Comparison of ENCODE assay signal across 8 mouse cellular contexts in the genomic region with DNA sequence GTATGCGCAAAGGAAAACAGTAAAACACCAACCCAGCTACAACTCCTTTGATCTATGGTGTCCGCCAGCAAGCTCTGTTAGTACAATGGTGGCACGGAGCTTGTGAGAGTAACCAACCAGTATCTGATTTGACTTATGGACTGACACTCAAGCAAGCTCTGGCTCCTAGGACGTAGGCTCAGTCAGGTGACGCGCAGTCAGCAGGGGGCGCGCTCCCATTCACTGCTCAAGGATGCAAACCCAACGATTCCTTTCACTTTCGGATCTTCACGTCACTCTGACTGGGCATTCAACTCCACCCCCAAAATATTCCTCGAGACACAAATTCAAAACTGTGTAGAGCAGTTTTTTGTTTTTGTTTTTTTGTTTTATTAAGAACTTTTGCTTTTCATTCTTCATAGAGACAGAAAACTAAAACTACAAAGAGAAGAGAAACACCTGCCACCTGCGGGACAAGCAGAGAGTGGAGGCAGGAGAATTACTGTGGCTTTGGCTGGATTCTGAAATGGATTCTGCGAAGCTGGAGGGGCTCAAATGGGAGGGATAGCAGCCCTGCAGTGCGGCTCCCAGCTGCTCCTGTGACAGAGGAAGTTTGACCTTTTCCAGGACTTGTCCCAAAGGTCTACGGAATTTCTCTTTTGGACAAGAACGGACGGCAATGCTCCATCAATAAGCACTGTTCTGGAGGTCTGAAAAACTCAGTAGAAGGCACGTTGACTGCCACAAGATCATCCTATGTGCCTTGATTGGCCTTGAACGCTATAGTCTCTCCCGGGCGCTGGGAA. TPM values are rescaled to one million over a fixed set of nuclear protein-coding genes. Genes with fewer than 3 reads are reported as not detected.
DNase-seq lines count a peak whose midpoint lies in the region; ATAC-seq and TF ChIP-seq lines count a peak whose summit lies in the region.

No protein-coding gene starts in this region.

- TF ChIP-seq CTCF in Patski (IDR thresholded peaks at IDR 0.05) = peak; percentile 56
- TF ChIP-seq CTCF in lung, postnatal 0 days (IDR thresholded peaks at IDR 0.05) = peak; percentile 92

- no peaks in the 10 kb centered on the region for H3K36me3 ChIP-seq in hindbrain, embryonic 11.5 days (ENCODE audit: control insufficient read depth, insufficient read depth, low read length)
- no peaks in the 10 kb centered on the region for H3K36me3 ChIP-seq in lung, postnatal 0 days (ENCODE audit: insufficient read depth, low read length)

- H3K4me2 ChIP-seq in hindbrain, embryonic 11.5 days (replicated peaks; ENCODE audit: low read depth, low read length) = peak overlapping the region; percentile 26; the same call in 1 of the 2 replicates
- peak overlapping the region; percentile 63 for H3K4me2 ChIP-seq in lung, postnatal 0 days (replicated peaks; ENCODE audit: low read depth, low read length)

- POLR2A ChIA-PET in Patski (lab: Charles Lee) = no interaction called here

- peak; percentile 7 for DNase-seq in Patski (ENCODE audit: low read depth, low spot score)
- DNase-seq in cerebellum, adult 9-11 months = peak; percentile 46
- DNase-seq in frontal cortex, adult 2 months (ENCODE audit: extremely low spot score in 1 of 2, low spot score in 1 of 2) = peak; percentile 28 to 74
- DNase-seq in hindbrain, embryonic 11.5 days (ENCODE audit: low spot score) = peak; percentile 84
- peak; percentile 49 for DNase-seq in layer of hippocampus, adult 9-11 months
- DNase-seq in lung, postnatal 0 days (ENCODE audit: low spot score) = peak; percentile 95
- DNase-seq in ovary, postnatal 10 days (ENCODE audit: low spot score) = peak; percentile 25
- DNase-seq in thymus, postnatal 0 days (ENCODE audit: low spot score) = peak; percentile 87

- H3K9ac ChIP-seq in hindbrain, embryonic 11.5 days (ENCODE audit: low read depth, low read length) = no peak overlapping the region
- peak overlapping the region; percentile 45 for H3K9ac ChIP-seq in lung, postnatal 0 days (replicated peaks; ENCODE audit: low read depth)

- H3K27ac ChIP-seq in hindbrain, embryonic 11.5 days (ENCODE audit: low read depth, low read length) = no peak overlapping the region
- no peak overlapping the region for H3K27ac ChIP-seq in lung, postnatal 0 days (ENCODE audit: low read length)

- CTCF ChIA-PET in Patski (lab: Charles Lee) = interaction anchor here (0.7 to 1.0 kb wide), 2 partner anchors 23 to 1182 kb away, joined by 3 to 4 read pairs; no protein-coding TSS in a partner anchor

- no peaks in the 10 kb centered on the region for H3K4me1 ChIP-seq in hindbrain, embryonic 11.5 days (replicated peaks; ENCODE audit: control insufficient read depth, insufficient read depth, low read length)
- H3K4me1 ChIP-seq in lung, postnatal 0 days (ENCODE audit: insufficient read depth, low read depth, low read length) = no peaks in the 10 kb centered on the region; the same call in 1 of the 2 replicates

- in situ Hi-C loops in Patski (cut with MboI; ENCODE audit: low pct_unique_long_range_greater_than_20kb) = loop anchor here (10.0 kb wide), 1 partner anchor 84 kb away; a partner anchor contains a TSS

- WGBS in hindbrain, embryonic 11.5 days = 35% methylated on average over 22 of the region's 22 CpGs
- WGBS in lung, postnatal 0 days = 24% methylated on average over 22 of the region's 22 CpGs

- no peak for TF ChIP-seq EP300 in lung, postnatal 0 days (IDR thresholded peaks at IDR 0.05)

- H3K9me3 ChIP-seq in hindbrain, embryonic 11.5 days (ENCODE audit: control insufficient read depth, low read length) = no peaks in the 10 kb centered on the region
- no peaks in the 10 kb centered on the region for H3K9me3 ChIP-seq in lung, postnatal 0 days (ENCODE audit: low read length)

- peak; percentile 90 for ATAC-seq in Patski
- peak; percentile 72; the same call in 1 of the 2 replicates for ATAC-seq in hindbrain, embryonic 11.5 days (ENCODE audit: low FRiP score)
- ATAC-seq in lung, postnatal 0 days = peak; percentile 93

- H3K27me3 ChIP-seq in Patski = no peaks in the 10 kb centered on the region
- H3K27me3 ChIP-seq in hindbrain, embryonic 11.5 days (ENCODE audit: control insufficient read depth, insufficient read depth, low read length) = no peaks in the 10 kb centered on the region
- no peaks in the 10 kb centered on the region for H3K27me3 ChIP-seq in lung, postnatal 0 days (replicated peaks; ENCODE audit: insufficient read depth, low read length)

- H3K4me3 ChIP-seq in hindbrain, embryonic 11.5 days (ENCODE audit: low read depth, low read length) = no peak overlapping the region
- peak overlapping the region; percentile 45 for H3K4me3 ChIP-seq in lung, postnatal 0 days (ENCODE audit: low read depth, low read length)

RNA-seq across cellular contexts. Expression of a gene that starts 7.7 kb away (rescaled TPM):
- polyA plus RNA-seq in Patski (2021) = not detected
- not detected in 2 replicates for polyA plus RNA-seq in frontal cortex, adult 2 months (2012; rRNA removed)
- polyA plus RNA-seq in hindbrain, embryonic 11.5 days (2014; fragmentation: Nextera tagmentation; extraction: Ambion mirVana) = not detected in 2 replicates
- not detected in 2 replicates for polyA plus RNA-seq in lung, postnatal 0 days (2015; fragmentation: Nextera tagmentation; extraction: Ambion mirVana)
- not detected in 2 replicates for polyA plus RNA-seq in thymus, postnatal 0 days (2015; fragmentation: Nextera tagmentation; extraction: Ambion mirVana)

RNA-seq across cellular contexts. Expression of a gene that starts 21.2 kb away (rescaled TPM):
- polyA plus RNA-seq in Patski (2021) = not detected
- not detected in 2 replicates for polyA plus RNA-seq in frontal cortex, adult 2 months (2012; rRNA removed)
- not detected in 2 replicates for polyA plus RNA-seq in hindbrain, embryonic 11.5 days (2014; fragmentation: Nextera tagmentation; extraction: Ambion mirVana)
- not detected in 2 replicates for polyA plus RNA-seq in lung, postnatal 0 days (2015; fragmentation: Nextera tagmentation; extraction: Ambion mirVana)
- not detected in 2 replicates for polyA plus RNA-seq in thymus, postnatal 0 days (2015; fragmentation: Nextera tagmentation; extraction: Ambion mirVana)

RNA-seq across cellular contexts. Expression of a gene that starts 27.8 kb away (rescaled TPM):
- not detected for polyA plus RNA-seq in Patski (2021)
- not detected in 2 replicates for polyA plus RNA-seq in frontal cortex, adult 2 months (2012; rRNA removed)
- polyA plus RNA-seq in hindbrain, embryonic 11.5 days (2014; fragmentation: Nextera tagmentation; extraction: Ambion mirVana) = not detected in 2 replicates
- polyA plus RNA-seq in lung, postnatal 0 days (2015; fragmentation: Nextera tagmentation; extraction: Ambion mirVana) = not detected in 2 replicates
- not detected in 2 replicates for polyA plus RNA-seq in thymus, postnatal 0 days (2015; fragmentation: Nextera tagmentation; extraction: Ambion mirVana)

RNA-seq across cellular contexts. Expression of a gene that starts 41.8 kb away (rescaled TPM):
- polyA plus RNA-seq in Patski (2021) = not detected
- polyA plus RNA-seq in frontal cortex, adult 2 months (2012; rRNA removed) = not detected in 2 replicates
- not detected in 2 replicates for polyA plus RNA-seq in hindbrain, embryonic 11.5 days (2014; fragmentation: Nextera tagmentation; extraction: Ambion mirVana)
- polyA plus RNA-seq in lung, postnatal 0 days (2015; fragmentation: Nextera tagmentation; extraction: Ambion mirVana) = not detected in 2 replicates
- polyA plus RNA-seq in thymus, postnatal 0 days (2015; fragmentation: Nextera tagmentation; extraction: Ambion mirVana) = 0.24 TPM in 1 of 2 replicates, not detected in the other

RNA-seq across cellular contexts. Expression of a gene that starts 52.8 kb away (rescaled TPM):
- not detected for polyA plus RNA-seq in Patski (2021)
- not detected in 2 replicates for polyA plus RNA-seq in frontal cortex, adult 2 months (2012; rRNA removed)
- polyA plus RNA-seq in hindbrain, embryonic 11.5 days (2014; fragmentation: Nextera tagmentation; extraction: Ambion mirVana) = not detected in 2 replicates
- polyA plus RNA-seq in lung, postnatal 0 days (2015; fragmentation: Nextera tagmentation; extraction: Ambion mirVana) = not detected in 2 replicates
- polyA plus RNA-seq in thymus, postnatal 0 days (2015; fragmentation: Nextera tagmentation; extraction: Ambion mirVana) = not detected in 2 replicates

Comparison
In these comparisons a context has a peak if more than half of its experiments do, and no peak if none do; other contexts are left out.
1. DNase-seq: peak in every context shown above with its lines; median percentile 95 in lung, postnatal 0 days; 87 in thymus, postnatal 0 days; 84 in hindbrain, embryonic 11.5 days; 51 in frontal cortex, adult 2 months; 49 in layer of hippocampus, adult 9-11 months; 46 in cerebellum, adult 9-11 months; 25 in ovary, postnatal 10 days; 7 in Patski.